Mouse (Mus musculus): ENCODE results near the gene Pdxdc1.
"Not testable (repeated sequence)": the region's sequence is repeated elsewhere in the genome, so short reads cannot be mapped to it uniquely, and the experiment has no call there.

The Pdxdc1 gene

GRCm38 (mm10) chr16:13902888-13903483 is at the start of gene Pdxdc1, which contains the start of gene Mpv17l:
Gene Pdxdc1, minus strand, starts transcription at chr16:13903131.
Gene Mpv17l, plus strand, starts transcription at chr16:13903161.
- DNase-seq (ENCODE audit: low read depth, low spot score): peak; percentile 95

GRCm38 (mm10) chr16:13951245-13951644 is 48.3 kb upstream of the Pdxdc1 start:
- no peak for DNase-seq (ENCODE audit: low read depth, low spot score)

GRCm38 (mm10) chr16:13946306-13946705 is 43.4 kb upstream of the Pdxdc1 start:
- no peak for DNase-seq (ENCODE audit: low read depth, low spot score)

GRCm38 (mm10) chr16:13945153-13945552 is 42.2 kb upstream of the Pdxdc1 start:
- no peak for DNase-seq (ENCODE audit: low read depth, low spot score)

GRCm38 (mm10) chr16:13944752-13945151 is 41.8 kb upstream of the Pdxdc1 start:
- no peak for DNase-seq (ENCODE audit: low read depth, low spot score)

- no peak for DNase-seq (ENCODE audit: low read depth, low spot score)
Measured at GRCm38 (mm10) chr16:13944178-13944577, 41.2 kb upstream of the Pdxdc1 start.

GRCm38 (mm10) chr16:13940847-13941395 is 38.0 kb upstream of the Pdxdc1 start:
- no peak for DNase-seq (ENCODE audit: low read depth, low spot score)

GRCm38 (mm10) chr16:13940139-13940846 is 37.4 kb upstream of the Pdxdc1 start:
- peak; percentile 74 for DNase-seq (ENCODE audit: low read depth, low spot score)

- DNase-seq (ENCODE audit: low read depth, low spot score): no peak
Measured at GRCm38 (mm10) chr16:13927456-13928075, 24.6 kb upstream of the Pdxdc1 start.

- DNase-seq (ENCODE audit: low read depth, low spot score): not testable (repeated sequence)
Measured at GRCm38 (mm10) chr16:13922966-13923365, 20.0 kb upstream of the Pdxdc1 start.

GRCm38 (mm10) chr16:13922499-13922898 is 19.6 kb upstream of the Pdxdc1 start:
- not testable (repeated sequence) for DNase-seq (ENCODE audit: low read depth, low spot score)

GRCm38 (mm10) chr16:13921781-13922180 is 18.9 kb upstream of the Pdxdc1 start:
- DNase-seq (ENCODE audit: low read depth, low spot score): no peak

- DNase-seq (ENCODE audit: low read depth, low spot score): no peak
Measured at GRCm38 (mm10) chr16:13921063-13921462, 18.1 kb upstream of the Pdxdc1 start.

- DNase-seq (ENCODE audit: low read depth, low spot score): no peak
Measured at GRCm38 (mm10) chr16:13920093-13920492, 17.2 kb upstream of the Pdxdc1 start.

- DNase-seq (ENCODE audit: low read depth, low spot score): no peak
Measured at GRCm38 (mm10) chr16:13907297-13907696, 4.4 kb upstream of the Pdxdc1 start.

- no peak for DNase-seq (ENCODE audit: low read depth, low spot score)
Measured at GRCm38 (mm10) chr16:13903488-13903887, 557 bp upstream of the Pdxdc1 start.

GRCm38 (mm10) chr16:13902397-13902831 is 517 bp downstream of the Pdxdc1 start:
- DNase-seq (ENCODE audit: low read depth, low spot score): peak; percentile 29

GRCm38 (mm10) chr16:13898981-13899380 is 4.0 kb downstream of the Pdxdc1 start:
- DNase-seq (ENCODE audit: low read depth, low spot score): no peak

GRCm38 (mm10) chr16:13896357-13896756 is 6.6 kb downstream of the Pdxdc1 start:
- DNase-seq (ENCODE audit: low read depth, low spot score): no peak

GRCm38 (mm10) chr16:13895740-13896139 is 7.2 kb downstream of the Pdxdc1 start:
- DNase-seq (ENCODE audit: low read depth, low spot score): no peak

GRCm38 (mm10) chr16:13894097-13894496 is 8.8 kb downstream of the Pdxdc1 start:
- no peak for DNase-seq (ENCODE audit: low read depth, low spot score)

GRCm38 (mm10) chr16:13892850-13893249 is 10.1 kb downstream of the Pdxdc1 start:
- DNase-seq (ENCODE audit: low read depth, low spot score): no peak
